Mouse (Mus musculus): Measurements from ENCODE around the gene Rplp1. TPM values are rescaled to one million over a fixed set of nuclear protein-coding genes. Genes with fewer than 3 reads are reported as not detected.

Rplp1 gene
- polyA plus RNA-seq (2015; fragmentation: Nextera tagmentation; extraction: Ambion mirVana), result 859 and 881 TPM in 2 replicates

GRCm38 (mm10) chr9:61914203-61914916, at the start of gene Rplp1:
TSS of gene Rplp1 (minus strand) at chr9:61914542.
- H3K9ac ChIP-seq (replicated peaks), result peak within 1 kb of the TSS; percentile 63
- H3K36me3 ChIP-seq, result peaks cover 26% of the 10 kb centered on the region
- H3K27ac ChIP-seq (replicated peaks), result peak within 1 kb of the TSS; percentile 96
- H3K27me3 ChIP-seq, result no peaks in the 10 kb centered on the region
- H3K4me2 ChIP-seq (replicated peaks), result peak within 1 kb of the TSS; percentile 89
- no peaks in the 10 kb centered on the region for H3K9me3 ChIP-seq
- peaks cover 28% of the 10 kb centered on the region for H3K4me1 ChIP-seq
- ATAC-seq (replicated peaks), result peak; percentile 98
- H3K4me3 ChIP-seq, result peak within 1 kb of the TSS; percentile 59
- under 1% methylated on average over 70 of the region's 70 CpGs for WGBS

- no peak for ATAC-seq (replicated peaks)
- WGBS, result 80% methylated on average over 6 of the region's 6 CpGs
Measured at GRCm38 (mm10) chr9:61963356-61963755, 49.0 kb upstream of the Rplp1 start.

GRCm38 (mm10) chr9:61961181-61961580, 46.8 kb upstream of the Rplp1 start:
- Histone ChIP-seq H3K4me1 (no peaks in the 10 kb centered on the region), H3K4me3 (no peak overlapping the region), H3K9ac (replicated peaks) (no peak overlapping the region), H3K9me3 (no peaks in the 10 kb centered on the region), H3K27ac (replicated peaks) (no peak overlapping the region), H3K4me2 (replicated peaks) (no peak overlapping the region), H3K27me3 (no peaks in the 10 kb centered on the region), H3K36me3 (no peaks in the 10 kb centered on the region)
- 82% methylated on average over 4 of the region's 4 CpGs for WGBS
- ATAC-seq (replicated peaks), result no peak

More at GRCm38 (mm10) chr9:61963356-61963755, 49.0 kb upstream of the Rplp1 start:
- no peaks in the 10 kb centered on the region for H3K27me3 ChIP-seq
- H3K4me2 ChIP-seq (replicated peaks), result no peak overlapping the region
- H3K4me1 ChIP-seq, result no peaks in the 10 kb centered on the region
- H3K9ac ChIP-seq (replicated peaks), result no peak overlapping the region
- H3K27ac ChIP-seq (replicated peaks), result no peak overlapping the region
- no peaks in the 10 kb centered on the region for H3K9me3 ChIP-seq
- no peaks in the 10 kb centered on the region for H3K36me3 ChIP-seq
- H3K4me3 ChIP-seq, result no peak overlapping the region

GRCm38 (mm10) chr9:61960753-61961152, 46.4 kb upstream of the Rplp1 start:
- no peak for ATAC-seq (replicated peaks)
- no peak overlapping the region for H3K4me2 ChIP-seq (replicated peaks)
- H3K27me3 ChIP-seq, result no peaks in the 10 kb centered on the region
- H3K4me1 ChIP-seq, result no peaks in the 10 kb centered on the region
- H3K27ac ChIP-seq (replicated peaks), result no peak overlapping the region
- H3K36me3 ChIP-seq, result no peaks in the 10 kb centered on the region
- no peak overlapping the region for H3K9ac ChIP-seq (replicated peaks)
- 66% methylated on average over 5 of the region's 5 CpGs for WGBS
- no peaks in the 10 kb centered on the region for H3K9me3 ChIP-seq
- H3K4me3 ChIP-seq, result no peak overlapping the region

GRCm38 (mm10) chr9:61959921-61960569, 45.7 kb upstream of the Rplp1 start:
- WGBS, result 88% methylated on average over 1 of the region's 1 CpGs
- no peak overlapping the region for H3K27ac ChIP-seq (replicated peaks)
- H3K9ac ChIP-seq (replicated peaks), result no peak overlapping the region
- H3K4me3 ChIP-seq, result no peak overlapping the region
- no peak overlapping the region for H3K4me2 ChIP-seq (replicated peaks)
- ATAC-seq (replicated peaks), result no peak
- H3K36me3 ChIP-seq, result no peaks in the 10 kb centered on the region
- no peaks in the 10 kb centered on the region for H3K4me1 ChIP-seq
- no peaks in the 10 kb centered on the region for H3K9me3 ChIP-seq
- H3K27me3 ChIP-seq, result no peaks in the 10 kb centered on the region

GRCm38 (mm10) chr9:61954707-61955106, 40.4 kb upstream of the Rplp1 start:
- Histone ChIP-seq H3K4me1 (no peaks in the 10 kb centered on the region), H3K27me3 (no peaks in the 10 kb centered on the region), H3K4me3 (no peak overlapping the region), H3K36me3 (no peaks in the 10 kb centered on the region), H3K9me3 (no peaks in the 10 kb centered on the region), H3K9ac (replicated peaks) (no peak overlapping the region), H3K27ac (replicated peaks) (no peak overlapping the region), H3K4me2 (replicated peaks) (no peak overlapping the region)
- no peak for ATAC-seq (replicated peaks)

GRCm38 (mm10) chr9:61952241-61952640, 37.9 kb upstream of the Rplp1 start:
- no peak for ATAC-seq (replicated peaks)
- no peak overlapping the region for H3K4me3 ChIP-seq
- no peak overlapping the region for H3K4me2 ChIP-seq (replicated peaks)
- no peaks in the 10 kb centered on the region for H3K27me3 ChIP-seq
- H3K27ac ChIP-seq (replicated peaks), result no peak overlapping the region
- H3K4me1 ChIP-seq, result peaks cover 15% of the 10 kb centered on the region
- H3K9ac ChIP-seq (replicated peaks), result no peak overlapping the region
- H3K9me3 ChIP-seq, result no peaks in the 10 kb centered on the region
- no peaks in the 10 kb centered on the region for H3K36me3 ChIP-seq
- WGBS, result 56% methylated on average over 7 of the region's 7 CpGs

- Histone ChIP-seq H3K36me3 (no peaks in the 10 kb centered on the region), H3K4me3 (peak overlapping the region; percentile 89), H3K27me3 (no peaks in the 10 kb centered on the region), H3K9ac (replicated peaks) (peak overlapping the region; percentile 50), H3K4me2 (replicated peaks) (peak overlapping the region; percentile 100), H3K4me1 (peaks cover 23% of the 10 kb centered on the region), H3K9me3 (no peaks in the 10 kb centered on the region), H3K27ac (replicated peaks) (peak overlapping the region; percentile 32; the same call in 1 of the 2 replicates)
- ATAC-seq (replicated peaks), result peak; percentile 87
- WGBS, result 6% methylated on average over 24 of the region's 24 CpGs
Measured at GRCm38 (mm10) chr9:61947402-61948346, 33.3 kb upstream of the Rplp1 start.

- Histone ChIP-seq H3K36me3 (no peaks in the 10 kb centered on the region), H3K4me3 (peak within 1 kb of the TSS; percentile 89), H3K27me3 (no peaks in the 10 kb centered on the region), H3K4me1 (peaks cover 23% of the 10 kb centered on the region), H3K27ac (replicated peaks) (peak within 1 kb of the TSS; percentile 32), H3K4me2 (replicated peaks) (peak within 1 kb of the TSS; percentile 100), H3K9ac (replicated peaks) (peak within 1 kb of the TSS; percentile 76), H3K9me3 (no peaks in the 10 kb centered on the region)
- ATAC-seq (replicated peaks), result peak; percentile 95
- under 1% methylated on average over 44 of the region's 44 CpGs for WGBS
Measured at GRCm38 (mm10) chr9:61946623-61947401, 32.5 kb upstream of the Rplp1 start, which contains the start of gene Kif23. TSS of gene Kif23 (minus strand) at chr9:61946774.

- Histone ChIP-seq H3K27me3 (no peaks in the 10 kb centered on the region), H3K9ac (replicated peaks) (peak overlapping the region; percentile 76), H3K27ac (replicated peaks) (peak overlapping the region; percentile 32), H3K4me2 (replicated peaks) (peak overlapping the region; percentile 100), H3K4me1 (peaks cover 23% of the 10 kb centered on the region), H3K4me3 (peak overlapping the region; percentile 89), H3K36me3 (no peaks in the 10 kb centered on the region), H3K9me3 (no peaks in the 10 kb centered on the region)
- peak; percentile 89 for ATAC-seq (replicated peaks)
- under 1% methylated on average over 37 of the region's 38 CpGs for WGBS
Measured at GRCm38 (mm10) chr9:61945973-61946611, 31.8 kb upstream of the Rplp1 start.

- Histone ChIP-seq H3K4me2 (replicated peaks) (no peak overlapping the region), H3K27ac (replicated peaks) (no peak overlapping the region), H3K4me3 (no peak overlapping the region), H3K27me3 (no peaks in the 10 kb centered on the region), H3K9me3 (no peaks in the 10 kb centered on the region), H3K4me1 (peaks cover 6% of the 10 kb centered on the region), H3K9ac (replicated peaks) (no peak overlapping the region), H3K36me3 (0 out of 2 replicates have a peak, but pooled peaks cover 8% of the 10 kb centered on the region)
- 85% methylated on average over 3 of the region's 3 CpGs for WGBS
- no peak for ATAC-seq (replicated peaks)
Measured at GRCm38 (mm10) chr9:61941054-61941453, 26.7 kb upstream of the Rplp1 start.
